In the genomic region with DNA sequence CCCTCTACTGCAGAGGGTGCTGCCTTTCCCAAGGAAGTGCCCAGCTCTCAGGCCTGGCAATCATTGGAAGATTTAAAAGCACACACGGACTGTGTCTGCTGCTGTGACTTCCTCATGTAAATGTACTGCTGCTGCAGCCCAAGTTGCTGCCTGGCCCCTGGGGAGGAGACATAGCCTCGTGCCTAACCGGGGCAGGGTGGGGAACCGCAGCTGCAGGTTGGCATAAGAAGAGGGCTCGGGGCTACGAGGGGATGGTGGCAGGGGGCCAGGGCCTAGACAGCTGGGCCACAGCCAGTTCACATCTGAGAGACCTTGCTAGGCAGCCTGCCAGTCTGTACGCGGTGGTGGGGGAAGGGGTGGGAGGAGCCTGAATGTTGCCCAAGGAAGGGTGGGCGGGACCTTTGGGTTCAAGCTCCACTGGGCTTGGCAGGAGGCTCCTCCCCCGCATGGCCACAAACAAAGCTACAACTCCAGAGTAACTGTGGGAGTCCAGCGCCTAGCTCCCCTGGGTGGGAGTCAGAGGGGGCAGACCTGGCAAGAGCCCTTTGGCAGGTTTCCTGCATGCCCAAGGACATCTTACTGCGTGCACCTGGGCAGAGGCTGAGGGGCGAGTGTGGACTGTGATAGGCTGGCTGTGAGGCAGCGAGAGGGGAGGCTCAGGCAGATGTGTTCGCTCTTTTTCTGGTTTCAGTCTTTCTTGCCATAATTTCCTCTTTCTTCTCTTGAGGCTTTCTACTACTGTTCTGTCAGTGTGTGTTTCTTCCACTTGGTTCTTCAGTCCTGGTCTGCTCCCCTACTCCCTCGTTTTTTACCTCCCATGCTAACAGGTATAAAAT, we compare ENCODE assay signal across 8 mouse cellular contexts. TPM values are rescaled to one million over a fixed set of nuclear protein-coding genes. Genes with fewer than 3 reads are reported as not detected.
DNase-seq lines count a peak whose midpoint lies in the region; ATAC-seq and TF ChIP-seq lines count a peak whose summit lies in the region.

No protein-coding gene starts in this region.

- H3K4me1 ChIP-seq in embryonic facial prominence, embryonic 12.5 days: peaks cover 39% of the 10 kb centered on the region
- peaks cover 28% of the 10 kb centered on the region for H3K4me1 ChIP-seq in heart, embryonic 11.5 days (ENCODE audit: control insufficient read depth, insufficient read depth, low read length)
- peaks cover 50% of the 10 kb centered on the region for H3K4me1 ChIP-seq in kidney, embryonic 14.5 days (ENCODE audit: control insufficient read depth, insufficient read depth, low read length)
- H3K4me1 ChIP-seq in liver, embryonic 16.5 days (ENCODE audit: control insufficient read depth, low read depth, low read length): peaks cover 74% of the 10 kb centered on the region
- H3K4me1 ChIP-seq in neural tube, embryonic 12.5 days: peaks cover 63% of the 10 kb centered on the region
- H3K4me1 ChIP-seq in stomach, postnatal 0 days (replicated peaks; ENCODE audit: control insufficient read depth, insufficient read depth): peaks cover 19% of the 10 kb centered on the region

- peak overlapping the region; percentile 2; the same call in 1 of the 2 replicates for H3K9ac ChIP-seq in embryonic facial prominence, embryonic 12.5 days
- peak overlapping the region; percentile 70 for H3K9ac ChIP-seq in heart, embryonic 11.5 days (ENCODE audit: low read depth, low read length)
- H3K9ac ChIP-seq in kidney, embryonic 14.5 days (ENCODE audit: low read depth, low read length): peak overlapping the region; percentile 19
- H3K9ac ChIP-seq in liver, embryonic 16.5 days (ENCODE audit: low read depth, low read length): peak overlapping the region; percentile 80
- 0 out of 2 replicates have a peak overlapping the region, but pooled peaks have one; percentile 21 for H3K9ac ChIP-seq in neural tube, embryonic 12.5 days
- peak overlapping the region; percentile 56 for H3K9ac ChIP-seq in stomach, postnatal 0 days (ENCODE audit: low read length)

- H3K4me2 ChIP-seq in embryonic facial prominence, embryonic 12.5 days (replicated peaks): peak overlapping the region; percentile 40
- H3K4me2 ChIP-seq in heart, embryonic 11.5 days: peak overlapping the region; percentile 66
- H3K4me2 ChIP-seq in kidney, embryonic 14.5 days (replicated peaks; ENCODE audit: low read depth, low read length): peak overlapping the region; percentile 51
- H3K4me2 ChIP-seq in liver, embryonic 16.5 days (ENCODE audit: low read depth, low read length): peak overlapping the region; percentile 87
- H3K4me2 ChIP-seq in neural tube, embryonic 12.5 days (replicated peaks): peak overlapping the region; percentile 52
- peak overlapping the region; percentile 59 for H3K4me2 ChIP-seq in stomach, postnatal 0 days (replicated peaks; ENCODE audit: low read depth)

- H3K9me3 ChIP-seq in embryonic facial prominence, embryonic 12.5 days: no peaks in the 10 kb centered on the region
- H3K9me3 ChIP-seq in heart, embryonic 11.5 days (replicated peaks; ENCODE audit: control insufficient read depth, low read length): no peaks in the 10 kb centered on the region
- H3K9me3 ChIP-seq in kidney, embryonic 14.5 days (ENCODE audit: control insufficient read depth, low read length): no peaks in the 10 kb centered on the region
- no peaks in the 10 kb centered on the region for H3K9me3 ChIP-seq in liver, embryonic 16.5 days (replicated peaks; ENCODE audit: control insufficient read depth, low read length)
- H3K9me3 ChIP-seq in neural tube, embryonic 12.5 days: no peaks in the 10 kb centered on the region
- H3K9me3 ChIP-seq in stomach, postnatal 0 days (ENCODE audit: control insufficient read depth, low read length): no peaks in the 10 kb centered on the region

- H3K27ac ChIP-seq in embryonic facial prominence, embryonic 12.5 days: peak overlapping the region; percentile 76
- H3K27ac ChIP-seq in heart, embryonic 11.5 days (ENCODE audit: low read depth, low read length): 0 out of 2 replicates have a peak overlapping the region, but pooled peaks have one; percentile 62
- peak overlapping the region; percentile 89 for H3K27ac ChIP-seq in kidney, embryonic 14.5 days (ENCODE audit: low read depth, low read length)
- peak overlapping the region; percentile 94 for H3K27ac ChIP-seq in liver, embryonic 16.5 days (ENCODE audit: low read length)
- H3K27ac ChIP-seq in neural tube, embryonic 12.5 days: peak overlapping the region; percentile 81
- H3K27ac ChIP-seq in stomach, postnatal 0 days (replicated peaks): peak overlapping the region; percentile 92

- TF ChIP-seq CTCF in stomach, postnatal 0 days (IDR thresholded peaks at IDR 0.05; ENCODE audit: low read depth): peak; percentile 28; the same call in 1 of the 2 replicates

- H3K36me3 ChIP-seq in embryonic facial prominence, embryonic 12.5 days: no peaks in the 10 kb centered on the region
- no peaks in the 10 kb centered on the region for H3K36me3 ChIP-seq in heart, embryonic 11.5 days (ENCODE audit: control insufficient read depth, insufficient read depth, low read length)
- H3K36me3 ChIP-seq in kidney, embryonic 14.5 days (ENCODE audit: control insufficient read depth, insufficient read depth, low read length): no peaks in the 10 kb centered on the region
- H3K36me3 ChIP-seq in liver, embryonic 16.5 days (ENCODE audit: control insufficient read depth, insufficient read depth): no peaks in the 10 kb centered on the region
- H3K36me3 ChIP-seq in neural tube, embryonic 12.5 days: no peaks in the 10 kb centered on the region
- H3K36me3 ChIP-seq in stomach, postnatal 0 days (ENCODE audit: control insufficient read depth, insufficient read depth, low read length): no peaks in the 10 kb centered on the region

- H3K4me3 ChIP-seq in embryonic facial prominence, embryonic 12.5 days: peak overlapping the region; percentile 19; the same call in 1 of the 2 replicates
- peak overlapping the region; percentile 33 for H3K4me3 ChIP-seq in heart, embryonic 11.5 days (ENCODE audit: low read depth, low read length)
- H3K4me3 ChIP-seq in kidney, embryonic 14.5 days (ENCODE audit: low read length): peak overlapping the region; percentile 23
- H3K4me3 ChIP-seq in liver, embryonic 16.5 days (ENCODE audit: low read depth, low read length): peak overlapping the region; percentile 60
- peak overlapping the region; percentile 16; the same call in 1 of the 2 replicates for H3K4me3 ChIP-seq in neural tube, embryonic 12.5 days
- peak overlapping the region; percentile 26 for H3K4me3 ChIP-seq in stomach, postnatal 0 days (ENCODE audit: low read depth, low read length)

- DNase-seq in frontal cortex, postnatal 10 days (ENCODE audit: low spot score in 2 of 2): peak; percentile 78 to 81
- peak; percentile 95 for DNase-seq in stomach, postnatal 0 days (ENCODE audit: low spot score)

- WGBS in embryonic facial prominence, embryonic 12.5 days: 12% methylated on average over 16 of the region's 16 CpGs
- 14% methylated on average over 16 of the region's 16 CpGs for WGBS in heart, embryonic 11.5 days (ENCODE audit: insufficient replicate concordance)
- WGBS in kidney, embryonic 14.5 days: 10% methylated on average over 16 of the region's 16 CpGs
- WGBS in liver, embryonic 16.5 days (ENCODE audit: insufficient replicate concordance): 5% methylated on average over 16 of the region's 16 CpGs
- WGBS in neural tube, embryonic 12.5 days: 14% methylated on average over 16 of the region's 16 CpGs
- 5% methylated on average over 16 of the region's 16 CpGs for WGBS in stomach, postnatal 0 days

- no peak for TF ChIP-seq EP300 in stomach, postnatal 0 days (optimal IDR thresholded peaks at IDR 0.05)

- H3K27me3 ChIP-seq in embryonic facial prominence, embryonic 12.5 days: no peaks in the 10 kb centered on the region
- H3K27me3 ChIP-seq in heart, embryonic 11.5 days (ENCODE audit: control insufficient read depth, insufficient read depth, low read length): 0 out of 2 replicates have a peak, but pooled peaks cover 3% of the 10 kb centered on the region
- no peaks in the 10 kb centered on the region for H3K27me3 ChIP-seq in kidney, embryonic 14.5 days (ENCODE audit: control insufficient read depth, insufficient read depth, low read length)
- no peaks in the 10 kb centered on the region for H3K27me3 ChIP-seq in liver, embryonic 16.5 days (ENCODE audit: control insufficient read depth, insufficient read depth, low read depth, low read length)
- H3K27me3 ChIP-seq in neural tube, embryonic 12.5 days (replicated peaks): no peaks in the 10 kb centered on the region
- H3K27me3 ChIP-seq in stomach, postnatal 0 days (ENCODE audit: control insufficient read depth, insufficient read depth, low read length): no peaks in the 10 kb centered on the region

- no peak for ATAC-seq in frontal cortex, adult (ENCODE audit: low TSS enrichment)
- peak; percentile 74 for ATAC-seq in embryonic facial prominence, embryonic 12.5 days (ENCODE audit: insufficient number of reproducible peaks, insufficient read depth, low FRiP score, low TSS enrichment)
- peak; percentile 75 for ATAC-seq in heart, embryonic 11.5 days (replicated peaks; ENCODE audit: insufficient number of reproducible peaks, low FRiP score, low TSS enrichment)
- peak; percentile 80 for ATAC-seq in kidney, embryonic 14.5 days (ENCODE audit: low FRiP score, low TSS enrichment)
- ATAC-seq in liver, embryonic 16.5 days (ENCODE audit: low read depth): peak; percentile 89
- ATAC-seq in neural tube, embryonic 12.5 days (ENCODE audit: low FRiP score, low read depth): peak; percentile 89
- peak; percentile 80 for ATAC-seq in stomach, postnatal 0 days (ENCODE audit: low FRiP score, low TSS enrichment)

RNA-seq across cellular contexts. Expression of gene Sema4b, which starts 5.8 kb away (rescaled TPM):
- polyA plus RNA-seq in embryonic facial prominence, embryonic 12.5 days (2016; fragmentation: Nextera tagmentation; extraction: Ambion mirVana): 14.6 and 14.9 TPM in 2 replicates
- 5.9 and 8.5 TPM in 2 replicates for polyA plus RNA-seq in heart, embryonic 11.5 days (2014; fragmentation: Nextera tagmentation; extraction: Ambion mirVana)
- polyA plus RNA-seq in kidney, embryonic 14.5 days (2014; fragmentation: Nextera tagmentation; extraction: Ambion mirVana): 13.0 and 19.9 TPM in 2 replicates
- 13.4 and 14.4 TPM in 2 replicates for polyA plus RNA-seq in liver, embryonic 16.5 days (2015; fragmentation: Nextera tagmentation; extraction: Ambion mirVana)
- 18.9 and 20.5 TPM in 2 replicates for polyA plus RNA-seq in neural tube, embryonic 12.5 days (2016; fragmentation: Nextera tagmentation; extraction: Ambion mirVana)
- 19.4 and 19.9 TPM in 2 replicates for polyA plus RNA-seq in stomach, postnatal 0 days (2015; fragmentation: Nextera tagmentation; extraction: Ambion mirVana)

RNA-seq across cellular contexts. Expression of gene Cib1, which starts 40.2 kb away (rescaled TPM):
- 54.2 and 56.0 TPM in 2 replicates for polyA plus RNA-seq in embryonic facial prominence, embryonic 12.5 days (2016; fragmentation: Nextera tagmentation; extraction: Ambion mirVana)
- 53.8 and 57.4 TPM in 2 replicates for polyA plus RNA-seq in heart, embryonic 11.5 days (2014; fragmentation: Nextera tagmentation; extraction: Ambion mirVana)
- polyA plus RNA-seq in kidney, embryonic 14.5 days (2014; fragmentation: Nextera tagmentation; extraction: Ambion mirVana): 100 and 139 TPM in 2 replicates
- 76.4 and 77.0 TPM in 2 replicates for polyA plus RNA-seq in liver, embryonic 16.5 days (2015; fragmentation: Nextera tagmentation; extraction: Ambion mirVana)
- polyA plus RNA-seq in neural tube, embryonic 12.5 days (2016; fragmentation: Nextera tagmentation; extraction: Ambion mirVana): 43.1 and 47.5 TPM in 2 replicates
- 187 and 189 TPM in 2 replicates for polyA plus RNA-seq in stomach, postnatal 0 days (2015; fragmentation: Nextera tagmentation; extraction: Ambion mirVana)

RNA-seq across cellular contexts. Expression of gene Gdpgp1, which starts 40.2 kb away (rescaled TPM):
- polyA plus RNA-seq in embryonic facial prominence, embryonic 12.5 days (2016; fragmentation: Nextera tagmentation; extraction: Ambion mirVana): 3.7 and 4.0 TPM in 2 replicates
- 4.6 and 5.5 TPM in 2 replicates for polyA plus RNA-seq in heart, embryonic 11.5 days (2014; fragmentation: Nextera tagmentation; extraction: Ambion mirVana)
- polyA plus RNA-seq in kidney, embryonic 14.5 days (2014; fragmentation: Nextera tagmentation; extraction: Ambion mirVana): 3.3 and 5.3 TPM in 2 replicates
- polyA plus RNA-seq in liver, embryonic 16.5 days (2015; fragmentation: Nextera tagmentation; extraction: Ambion mirVana): 1.5 and 1.7 TPM in 2 replicates
- 4.9 and 5.0 TPM in 2 replicates for polyA plus RNA-seq in neural tube, embryonic 12.5 days (2016; fragmentation: Nextera tagmentation; extraction: Ambion mirVana)
- polyA plus RNA-seq in stomach, postnatal 0 days (2015; fragmentation: Nextera tagmentation; extraction: Ambion mirVana): 2.9 and 3.2 TPM in 2 replicates

RNA-seq across cellular contexts. Expression of gene Ttll13, which starts 53.7 kb away (rescaled TPM):
- 0.59 and 1.2 TPM in 2 replicates for polyA plus RNA-seq in embryonic facial prominence, embryonic 12.5 days (2016; fragmentation: Nextera tagmentation; extraction: Ambion mirVana)
- polyA plus RNA-seq in heart, embryonic 11.5 days (2014; fragmentation: Nextera tagmentation; extraction: Ambion mirVana): 0.31 and 0.51 TPM in 2 replicates
- polyA plus RNA-seq in kidney, embryonic 14.5 days (2014; fragmentation: Nextera tagmentation; extraction: Ambion mirVana): 0.47 and 1.7 TPM in 2 replicates
- 0.16 and 0.42 TPM in 2 replicates for polyA plus RNA-seq in liver, embryonic 16.5 days (2015; fragmentation: Nextera tagmentation; extraction: Ambion mirVana)
- polyA plus RNA-seq in neural tube, embryonic 12.5 days (2016; fragmentation: Nextera tagmentation; extraction: Ambion mirVana): 1.2 and 2.0 TPM in 2 replicates
- polyA plus RNA-seq in stomach, postnatal 0 days (2015; fragmentation: Nextera tagmentation; extraction: Ambion mirVana): 1.2 TPM in 2 replicates

Comparison
In these comparisons a context has a peak if more than half of its experiments do, and no peak if none do; other contexts are left out.
1. H3K9ac ChIP-seq: peak in every context shown above with its lines; median percentile 80 in liver, embryonic 16.5 days; 70 in heart, embryonic 11.5 days; 56 in stomach, postnatal 0 days; 21 in neural tube, embryonic 12.5 days; 19 in kidney, embryonic 14.5 days; 2 in embryonic facial prominence, embryonic 12.5 days.